Mouse (Mus musculus) urinary bladder, postnatal 10 days (tissue): ENCODE results near the gene Tob1.

Experiments
- DNase-seq: peaks from one replicate; pipeline ENCODE4 v3.0.0; 2022; ENCODE audit warnings: low spot score

The Tob1 gene

GRCm38 (mm10) chr11:94198405-94199146 is 12.7 kb upstream of the Tob1 start:
- no peak for DNase-seq

DNA sequence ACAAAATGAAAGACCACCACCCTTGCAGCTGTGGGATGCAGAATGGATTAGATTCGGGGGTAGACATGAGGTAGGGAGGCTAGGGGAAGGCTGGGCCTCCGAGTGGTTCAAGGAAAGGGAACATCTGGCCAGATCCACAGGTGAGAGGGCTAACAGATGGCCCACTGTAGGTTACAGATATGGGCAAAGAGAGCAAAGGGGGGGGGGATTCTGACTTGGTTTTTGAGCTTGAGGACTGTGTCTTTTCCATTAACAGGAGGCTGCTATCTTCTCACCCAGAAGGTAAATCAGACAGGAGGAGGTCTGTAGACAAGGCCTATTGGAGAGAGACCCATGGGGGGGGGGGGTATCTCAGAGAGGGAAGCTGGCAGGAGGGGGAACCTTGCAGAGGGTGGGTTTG is 11.5 kb upstream of the Tob1 start:
- DNase-seq, result no peak

DNA sequence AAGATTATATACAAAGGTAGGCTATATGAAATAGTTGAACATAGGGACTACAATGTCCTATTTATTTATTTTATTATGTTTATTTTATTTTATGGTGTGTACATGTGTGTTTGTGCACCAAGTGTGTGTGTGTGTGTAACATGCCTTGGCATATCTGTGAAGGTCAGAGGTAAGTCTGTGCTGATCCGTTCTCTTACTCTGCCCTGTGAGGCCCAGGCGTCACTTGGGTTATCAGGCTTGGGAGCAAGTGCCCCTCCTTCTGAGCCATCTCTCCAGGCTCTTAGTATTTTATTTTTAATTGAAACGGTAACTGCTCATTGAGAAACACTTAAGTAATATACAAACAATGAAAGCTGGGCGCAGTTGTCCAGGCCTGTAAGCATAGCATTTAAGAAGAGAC is 10.8 kb upstream of the Tob1 start:
- DNase-seq, result no peak

- no peak for DNase-seq
Measured at GRCm38 (mm10) chr11:94202106-94202505, 9.1 kb upstream of the Tob1 start.

GRCm38 (mm10) chr11:94203066-94203465 is 8.2 kb upstream of the Tob1 start:
- DNase-seq, result no peak

GRCm38 (mm10) chr11:94206398-94207114 is 4.7 kb upstream of the Tob1 start:
- DNase-seq, result no peak

- DNase-seq, result no peak
Measured at GRCm38 (mm10) chr11:94208811-94209675, 2.2 kb upstream of the Tob1 start.

- no peak for DNase-seq
Measured at GRCm38 (mm10) chr11:94209695-94210131, 1.5 kb upstream of the Tob1 start.

GRCm38 (mm10) chr11:94210191-94211086 is 815 bp upstream of the Tob1 start:
- peak; percentile 47 for DNase-seq

DNA sequence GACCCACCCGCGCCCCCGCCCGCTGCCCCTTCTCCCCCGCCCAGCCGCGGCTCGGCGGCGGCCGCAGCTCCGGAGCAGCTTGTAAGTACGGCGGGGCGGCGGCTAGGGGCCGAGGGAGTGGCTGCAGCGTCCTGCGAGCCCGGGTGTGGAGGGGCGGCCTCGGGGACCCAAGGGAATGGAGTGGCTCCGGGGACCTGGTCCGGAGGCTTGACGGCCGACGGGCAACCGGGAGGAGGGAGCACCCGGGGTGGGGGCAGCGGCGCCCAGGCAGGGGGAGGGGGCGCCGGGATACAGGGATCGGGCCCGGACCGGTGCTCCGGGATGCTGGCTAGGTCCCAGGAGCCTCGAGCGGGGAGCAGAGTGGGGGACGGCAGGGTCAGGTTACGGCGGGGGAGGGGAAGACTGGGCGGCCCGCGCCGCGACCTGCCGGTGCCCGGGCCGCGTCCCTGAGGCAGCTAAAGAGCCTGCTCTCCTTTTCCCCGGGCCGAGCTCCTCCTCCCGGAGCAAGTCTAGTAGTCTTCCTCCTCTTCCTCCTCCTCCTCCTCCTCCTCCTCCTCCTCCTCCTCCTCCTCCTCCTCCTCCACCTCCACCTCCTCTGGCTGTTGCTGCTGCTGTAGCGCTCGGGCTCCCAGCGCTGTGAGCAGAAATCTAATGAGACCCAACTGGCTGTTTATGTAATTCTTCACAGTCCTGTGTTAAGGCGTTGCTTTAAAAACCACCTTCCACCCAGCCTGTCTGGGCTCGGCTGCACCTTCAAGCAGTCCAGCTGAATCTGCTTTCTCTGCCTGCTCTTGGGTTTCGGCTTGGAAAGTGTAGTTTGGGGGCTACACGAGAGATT is 616 bp downstream of the Tob1 start:
- DNase-seq, result peak; percentile 37

GRCm38 (mm10) chr11:94212489-94212836 is 1.2 kb downstream of the Tob1 start:
- DNase-seq, result no peak

DNA sequence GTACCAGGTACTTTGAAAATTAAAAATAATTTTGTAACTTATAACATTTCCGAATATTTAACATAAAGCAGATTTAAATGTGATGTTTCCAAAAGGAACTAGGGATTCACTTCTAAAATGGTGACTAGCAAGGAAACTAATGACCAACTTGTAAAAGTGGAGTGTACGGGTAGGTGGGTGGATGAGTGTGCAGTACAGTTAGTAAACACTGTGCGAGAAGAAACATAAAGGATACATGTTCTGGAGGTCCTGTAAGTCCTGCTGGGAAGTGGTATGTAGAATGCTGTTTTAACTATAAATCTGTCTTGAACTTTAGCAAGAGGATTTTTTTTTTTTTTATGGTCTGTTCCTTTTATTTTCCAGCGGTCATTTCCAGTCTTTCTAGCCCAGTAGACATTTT is 1.7 kb downstream of the Tob1 start:
- no peak for DNase-seq

DNA sequence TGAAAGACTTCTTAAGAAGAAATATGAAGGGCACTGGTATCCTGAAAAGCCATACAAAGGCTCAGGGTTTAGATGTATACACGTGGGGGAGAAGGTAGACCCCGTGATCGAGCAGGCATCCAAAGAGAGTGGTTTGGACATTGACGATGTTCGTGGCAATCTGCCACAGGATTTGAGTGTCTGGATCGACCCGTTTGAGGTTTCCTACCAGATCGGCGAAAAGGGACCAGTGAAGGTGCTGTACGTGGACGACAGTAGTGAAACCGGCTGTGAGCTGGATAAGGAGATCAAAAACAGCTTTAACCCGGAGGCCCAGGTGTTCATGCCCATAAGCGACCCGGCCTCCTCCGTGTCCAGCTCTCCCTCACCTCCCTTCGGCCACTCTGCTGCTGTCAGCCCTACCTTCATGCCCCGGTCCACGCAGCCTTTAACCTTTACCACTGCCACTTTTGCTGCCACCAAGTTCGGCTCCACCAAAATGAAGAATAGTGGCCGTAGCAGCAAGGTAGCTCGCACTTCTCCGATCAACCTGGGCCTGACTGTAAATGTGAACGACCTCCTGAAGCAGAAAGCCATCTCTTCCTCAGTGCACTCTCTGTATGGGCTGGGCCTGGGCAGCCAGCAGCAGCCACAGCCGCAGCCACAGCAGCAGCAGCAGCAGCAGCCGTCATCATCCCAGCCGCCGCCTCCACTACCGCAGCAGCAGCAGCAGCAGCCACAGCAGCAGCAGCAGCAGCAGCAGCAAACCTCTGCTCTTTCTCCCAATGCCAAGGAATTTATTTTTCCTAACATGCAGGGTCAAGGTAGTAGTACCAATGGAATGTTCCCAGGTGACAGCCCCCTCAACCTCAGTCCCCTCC is 2.7 kb downstream of the Tob1 start:
- DNase-seq, result no peak

DNA sequence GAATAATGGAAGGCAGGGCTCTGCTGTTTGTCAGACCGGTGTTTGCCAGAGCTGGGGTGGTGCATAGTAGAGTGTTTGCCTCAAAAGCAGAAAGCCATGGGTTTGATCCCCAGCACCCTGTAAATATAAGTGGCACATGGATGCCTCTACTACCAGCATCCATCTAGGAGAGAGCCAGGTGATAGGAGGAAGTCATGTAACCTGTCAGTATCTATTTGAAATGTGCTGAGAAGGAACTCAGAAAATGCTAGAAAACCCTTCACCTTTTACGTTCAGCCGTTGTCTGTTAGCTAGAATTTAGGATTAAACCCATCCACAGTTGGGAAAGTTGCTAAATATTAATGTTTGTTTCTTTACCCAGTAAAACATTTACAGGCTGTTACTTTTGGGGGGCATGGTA is 4.3 kb downstream of the Tob1 start:
- no peak for DNase-seq

GRCm38 (mm10) chr11:94216247-94216646 is 5.0 kb downstream of the Tob1 start:
- DNase-seq, result no peak

- DNase-seq, result no peak
Measured at GRCm38 (mm10) chr11:94221257-94221656, 10.0 kb downstream of the Tob1 start.

DNA sequence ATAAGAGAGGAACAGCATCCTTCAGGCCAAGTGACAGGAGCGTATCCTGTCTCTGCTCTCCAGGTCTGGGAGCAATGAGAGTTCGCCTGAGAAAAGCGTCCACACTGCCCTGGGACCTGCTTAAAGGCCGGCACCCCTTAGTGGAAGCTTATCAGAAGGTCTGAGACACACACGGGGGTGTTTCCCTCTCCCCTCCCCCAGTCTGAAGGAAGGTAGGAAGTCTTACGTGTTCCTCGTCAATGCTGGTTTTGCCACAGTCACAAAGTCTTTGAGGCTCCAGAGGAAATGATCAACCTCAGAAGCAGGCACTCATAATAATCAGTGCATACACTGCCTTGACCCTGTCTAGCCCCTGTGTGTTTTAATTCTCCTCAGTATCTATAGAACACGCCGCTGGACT is 12.3 kb downstream of the Tob1 start:
- no peak for DNase-seq

- no peak for DNase-seq
Measured at GRCm38 (mm10) chr11:94225985-94226384, 14.7 kb downstream of the Tob1 start.

DNA sequence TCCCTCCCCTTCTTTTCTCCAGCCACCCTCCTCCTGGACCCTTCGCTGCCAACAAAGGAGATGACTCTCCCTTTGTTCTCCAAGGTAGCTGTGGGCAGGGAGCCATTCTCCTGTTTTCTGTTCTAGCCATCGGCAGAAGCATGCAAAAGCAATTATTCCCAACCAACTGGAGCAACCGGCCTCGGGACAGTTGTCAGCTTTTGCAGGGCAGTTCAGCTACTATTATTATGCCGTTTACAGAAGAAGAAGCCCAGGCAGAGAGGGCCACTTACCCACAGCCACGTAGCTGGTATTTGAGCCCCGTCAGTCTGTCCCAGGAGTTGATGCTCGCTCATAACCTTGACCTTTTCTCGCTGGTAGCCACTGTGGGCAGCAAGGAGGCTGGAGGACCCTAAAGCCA is 17.2 kb downstream of the Tob1 start:
- no peak for DNase-seq
